Mouse (Mus musculus) kidney, adult 2 months (tissue): ENCODE results near the gene Sox11.

ENCODE experiments used
- CTCF ChIP-seq: fragments of 200-500 bp; conservative IDR thresholded peaks from 2 replicates; pipeline ENCODE4 v1.5.1; 2011; ENCODE audit warnings: low read depth, mild to moderate bottlenecking, control low read depth, low read length, moderate library complexity, mixed read lengths; ENCODE audit not compliant: insufficient read depth, insufficient read length
- POLR2A ChIP-seq: fragments of 200-500 bp; IDR thresholded peaks from one replicate; pipeline ENCODE4 v1.6.1; 2011; ENCODE audit warnings: low read depth, low read length, control low read depth

DNA sequence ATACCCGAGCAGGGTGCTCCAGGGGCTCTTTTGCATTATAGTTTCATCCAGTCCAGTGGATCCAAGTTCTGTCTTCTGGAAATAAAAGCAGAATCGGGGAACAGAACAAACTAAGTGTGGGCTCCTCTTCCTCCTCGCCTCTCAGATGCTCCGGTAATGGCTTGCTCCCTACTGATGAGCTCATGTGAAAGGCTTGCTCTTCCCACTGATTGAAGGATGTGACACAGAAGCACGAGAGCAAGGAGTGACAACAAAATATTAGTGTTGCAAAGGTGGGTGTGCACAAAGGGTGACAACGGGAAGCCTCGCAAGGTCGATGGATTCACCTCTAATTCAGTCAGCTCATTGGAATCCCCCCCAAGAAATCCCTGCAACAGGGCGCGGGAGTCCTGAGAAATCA lies 48.6 kb downstream of the Sox11 start:
- TF ChIP-seq POLR2A = no peak
- no peak for TF ChIP-seq CTCF
